In the genomic region with DNA sequence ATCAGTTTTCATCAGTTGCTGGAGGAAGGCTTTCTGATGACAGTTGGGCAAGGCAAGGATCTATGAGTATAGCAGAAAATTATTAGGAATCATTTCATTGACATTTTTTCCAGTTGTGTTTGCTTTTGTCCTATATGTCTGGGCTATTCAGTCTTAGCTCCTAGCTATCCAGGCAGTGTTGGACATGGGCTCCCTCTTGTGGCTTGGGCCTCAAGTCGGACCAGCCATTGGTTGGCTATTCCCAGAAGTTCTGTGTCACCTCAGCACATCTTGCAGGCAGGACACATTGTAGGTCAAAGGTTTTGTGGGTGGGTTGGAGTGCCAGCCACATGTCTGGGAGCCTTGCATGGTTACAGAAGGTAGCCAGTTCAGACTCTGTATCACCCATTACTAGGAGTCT, we compare ENCODE assay signal across 11 mouse cellular contexts. TPM values are rescaled to one million over a fixed set of nuclear protein-coding genes. Genes with fewer than 3 reads are reported as not detected.
DNase-seq lines count a peak whose midpoint lies in the region; ATAC-seq and TF ChIP-seq lines count a peak whose summit lies in the region.
"Had no signal": no experiment of that assay in that cellular context is flagged by ENCODE, and none has a peak within 500 bp of the region (broad histone marks: within the 10 kb centered on the region; RNA-seq: fewer than 3 reads in every experiment).

No protein-coding gene starts in this region.

- peak overlapping the region; percentile 85 for H3K27ac ChIP-seq in ES-Bruce4 (ENCODE audit: insufficient read depth, low read length)
- no peak overlapping the region for H3K27ac ChIP-seq in hindbrain, embryonic 16.5 days (ENCODE audit: low read depth, low read length)
- H3K27ac ChIP-seq: forebrain, embryonic 13.5 days; heart, embryonic 13.5 days had no signal

- H3K4me3 ChIP-seq in ES-Bruce4 (ENCODE audit: low read depth, low read length), result no peak overlapping the region
- H3K4me3 ChIP-seq in hindbrain, embryonic 16.5 days (ENCODE audit: low read length), result no peak overlapping the region
- H3K4me3 ChIP-seq: forebrain, embryonic 13.5 days; heart, embryonic 13.5 days had no signal

- peaks cover 6% of the 10 kb centered on the region for H3K9me3 ChIP-seq in ES-Bruce4 (replicated peaks; ENCODE audit: control insufficient read depth, insufficient read depth, low read length, poor library complexity, severe bottlenecking)
- H3K9me3 ChIP-seq in hindbrain, embryonic 16.5 days (ENCODE audit: control insufficient read depth, low read length), result no peaks in the 10 kb centered on the region
- H3K9me3 ChIP-seq: forebrain, embryonic 13.5 days had no signal

- no peaks in the 10 kb centered on the region for H3K36me3 ChIP-seq in ES-Bruce4 (ENCODE audit: control insufficient read depth, insufficient read depth, low read length, poor library complexity, severe bottlenecking)
- H3K36me3 ChIP-seq in hindbrain, embryonic 16.5 days (ENCODE audit: control insufficient read depth, insufficient read depth, low read length), result no peaks in the 10 kb centered on the region
- H3K36me3 ChIP-seq: heart, embryonic 13.5 days had no signal

- ATAC-seq in common myeloid progenitor, adult 5-6 weeks (replicated peaks; ENCODE audit: low read depth, poor library complexity, severe bottlenecking), result 0 out of 2 replicates have a peak, but pooled peaks have one; percentile 54
- no peak for ATAC-seq in hindbrain, embryonic 16.5 days
- ATAC-seq: forebrain, embryonic 13.5 days had no signal

- H3K4me1 ChIP-seq in ES-Bruce4 (ENCODE audit: control insufficient read depth, insufficient read depth, low read length), result peaks cover 2% of the 10 kb centered on the region
- H3K4me1 ChIP-seq in hindbrain, embryonic 16.5 days (ENCODE audit: control insufficient read depth, insufficient read depth, low read depth, low read length), result no peaks in the 10 kb centered on the region
- H3K4me1 ChIP-seq: forebrain, embryonic 13.5 days; heart, embryonic 13.5 days had no signal

- no peak overlapping the region for H3K9ac ChIP-seq in ES-Bruce4 (ENCODE audit: low read depth, poor library complexity, severe bottlenecking)
- no peak overlapping the region for H3K9ac ChIP-seq in hindbrain, embryonic 16.5 days (ENCODE audit: low read depth, low read length)
- H3K9ac ChIP-seq: forebrain, embryonic 13.5 days; heart, embryonic 13.5 days had no signal

- no peaks in the 10 kb centered on the region for H3K27me3 ChIP-seq in ES-Bruce4 (ENCODE audit: control insufficient read depth, insufficient read depth, low read length, poor library complexity, severe bottlenecking)
- H3K27me3 ChIP-seq in hindbrain, embryonic 16.5 days (replicated peaks; ENCODE audit: control insufficient read depth, insufficient read depth, low read length), result no peaks in the 10 kb centered on the region
- H3K27me3 ChIP-seq: forebrain, embryonic 13.5 days; heart, embryonic 13.5 days had no signal

- no peak for TF ChIP-seq EP300 in ES-Bruce4 (IDR thresholded peaks at IDR 0.05; ENCODE audit: insufficient read depth, low read depth, low read length)

- no peak for TF ChIP-seq POLR2A in ES-Bruce4 (IDR thresholded peaks at IDR 0.05; ENCODE audit: insufficient read depth, low read length)

- no peak overlapping the region for H3K4me2 ChIP-seq in hindbrain, embryonic 16.5 days (ENCODE audit: low read length)
- H3K4me2 ChIP-seq: forebrain, embryonic 13.5 days; heart, embryonic 13.5 days had no signal

- 74% methylated on average over 1 of the region's 1 CpGs for WGBS in hindbrain, embryonic 16.5 days

- intact Hi-C loops in heart, postnatal 10 days (cut with DNase I), result loop anchor here (10.0 kb wide), 1 partner anchor 889 kb away; no protein-coding TSS in a partner anchor
- intact Hi-C loops in left cerebral cortex, postnatal 25 days (cut with DNase I), result loop anchor here (1.0 kb wide), 1 partner anchor 113 kb away; no protein-coding TSS in a partner anchor

- peak; percentile 60 for TF ChIP-seq CTCF in ES-Bruce4 (IDR thresholded peaks at IDR 0.05; ENCODE audit: low read depth, low read length)

- DNase-seq in heart, postnatal 10 days, result peak; percentile 7 to 9
- no peak for DNase-seq in heart, adult 8-10 months (ENCODE audit: low spot score)
- DNase-seq in left cerebral cortex, postnatal 25 days (ENCODE audit: low spot score in 2 of 2), result peak; percentile 1 to 7
- no peak for DNase-seq in left cerebral cortex, adult 11 months (ENCODE audit: low spot score)
- DNase-seq in spleen, postnatal 36 days (ENCODE audit: low spot score in 2 of 2), result no peak
- DNase-seq: thymus, adult 2 months had no signal

RNA-seq across cellular contexts. Expression of a gene that starts 15.4 kb away (rescaled TPM):
- total RNA-seq in heart, postnatal 10 days (2021), result not detected
- not detected for total RNA-seq in heart, adult 8-10 months (2022)
- total RNA-seq in left cerebral cortex, postnatal 25 days (2021), result not detected
- not detected in 2 replicates for polyA plus RNA-seq in ES-Bruce4 (2011; ENCODE audit: insufficient read depth, insufficient read length, low read depth, missing spikeins)
- total RNA-seq in common myeloid progenitor, adult 5-6 weeks (2017), result 0.46 TPM in 1 of 2 replicates, not detected in the other
- polyA plus RNA-seq in hindbrain, embryonic 16.5 days (2015; fragmentation: Nextera tagmentation; extraction: Ambion mirVana), result not detected in 2 replicates
- polyA plus RNA-seq: forebrain, embryonic 13.5 days; heart, embryonic 13.5 days; thymus, adult 2 months had no signal

RNA-seq across cellular contexts. Expression of a gene that starts 44.2 kb away (rescaled TPM):
- total RNA-seq in heart, postnatal 10 days (2021), result not detected
- under 1 TPM in 1 of 4 experiments, not detected in 3; 0.57 TPM for total RNA-seq in heart, adult 8-10 months (2022)
- not detected for total RNA-seq in left cerebral cortex, postnatal 25 days (2021)
- polyA plus RNA-seq in ES-Bruce4 (2011; ENCODE audit: insufficient read depth, insufficient read length, low read depth, missing spikeins), result not detected in 2 replicates
- total RNA-seq in common myeloid progenitor, adult 5-6 weeks (2017), result not detected in 2 replicates
- polyA plus RNA-seq in hindbrain, embryonic 16.5 days (2015; fragmentation: Nextera tagmentation; extraction: Ambion mirVana), result not detected in 2 replicates
- polyA plus RNA-seq: forebrain, embryonic 13.5 days; heart, embryonic 13.5 days had no signal

RNA-seq across cellular contexts. Expression of a gene that starts 53.3 kb away (rescaled TPM):
- total RNA-seq in heart, postnatal 10 days (2021), result 1 to 10 TPM; 2.4 to 3.8 TPM
- 1 to 10 TPM; 1.2 to 3.4 (median 2.2) TPM for total RNA-seq in heart, adult 8-10 months (2022)
- 1 to 10 TPM; 1.1 to 1.7 TPM for total RNA-seq in left cerebral cortex, postnatal 25 days (2021)
- not detected in 2 replicates for polyA plus RNA-seq in ES-Bruce4 (2011; ENCODE audit: insufficient read depth, insufficient read length, low read depth, missing spikeins)
- total RNA-seq in common myeloid progenitor, adult 5-6 weeks (2017), result 7.4 TPM in 1 of 2 replicates, not detected in the other
- polyA plus RNA-seq in hindbrain, embryonic 16.5 days (2015; fragmentation: Nextera tagmentation; extraction: Ambion mirVana), result 1.4 and 1.5 TPM in 2 replicates
- polyA plus RNA-seq: forebrain, embryonic 13.5 days had no signal

Comparison
In these comparisons a context has a peak if more than half of its experiments do, and no peak if none do; other contexts are left out.
1. DNase-seq: peak in heart, postnatal 10 days (2 of 2) and left cerebral cortex, postnatal 25 days (2 of 2); none in heart, adult 8-10 months (single experiment), left cerebral cortex, adult 11 months (single experiment) and spleen, postnatal 36 days (0 of 2).